Mouse (Mus musculus) hindbrain, embryonic 15.5 days (tissue): Measurements from ENCODE around the gene Ptgs2. TPM values are rescaled to one million over a fixed set of nuclear protein-coding genes. Genes with fewer than 3 reads are reported as not detected.

ENCODE experiments used
- ATAC-seq: fragments of 200-750 bp; cut with Nextera tagmentation; 2 replicates; pipeline ENCODE4 v1.8.0; 2017; ENCODE audit warnings: low read depth, moderate number of reproducible peaks, moderate TSS enrichment; ENCODE audit not compliant: low FRiP score
- H3K27ac ChIP-seq: fragments of 300-500 bp; sonication (generic); replicated peaks from 2 replicates; pipeline ENCODE4 v1.5.1; 2015; ENCODE audit warnings: mild to moderate bottlenecking, inconsistent platforms
- H3K27me3 ChIP-seq: fragments of 300-500 bp; sonication (generic); 2 replicates; pipeline ENCODE4 v1.6.1; 2015; ENCODE audit warnings: control low read depth, inconsistent platforms
- H3K36me3 ChIP-seq: fragments of 300-500 bp; sonication (generic); 2 replicates; pipeline ENCODE4 v1.6.1; 2015; ENCODE audit warnings: control low read depth, inconsistent platforms
- H3K4me1 ChIP-seq: fragments of 300-500 bp; sonication (generic); replicated peaks from 2 replicates; pipeline ENCODE4 v1.6.1; 2015; ENCODE audit warnings: control low read depth, inconsistent platforms
- H3K4me2 ChIP-seq: fragments of 300-500 bp; sonication (generic); 2 replicates; pipeline ENCODE4 v1.6.1; 2015; ENCODE audit warnings: moderate library complexity, mild to moderate bottlenecking, inconsistent platforms
- H3K4me3 ChIP-seq: fragments of 300-500 bp; sonication (generic); 2 replicates; pipeline ENCODE4 v1.5.1; 2015; ENCODE audit warnings: mild to moderate bottlenecking, inconsistent platforms
- H3K9ac ChIP-seq: fragments of 300-500 bp; sonication (generic); 2 replicates; pipeline ENCODE4 v1.6.1; 2015; ENCODE audit warnings: inconsistent platforms
- H3K9me3 ChIP-seq: fragments of 300-500 bp; sonication (generic); 2 replicates; pipeline ENCODE4 v1.6.1; 2016; ENCODE audit warnings: control low read depth, inconsistent platforms
- WGBS: fragments of 180-500 bp; shearing (Covaris S2); methylation state at CpG from one replicate; pipeline ENCODE4 v1.1.7; 2015; 5-methylcytosine and 5-hydroxymethylcytosine counted together
- polyA plus RNA-seq: library from polyadenylated mRNA; unstranded; fragments of >200 nt; fragmentation: Nextera tagmentation; extraction: Ambion mirVana; gene quantifications from 2 replicates; pipeline ENCODE4 v1.2.1, GENCODE M21; 2015

Ptgs2 gene
- polyA plus RNA-seq, 1 experiment from 2014 or later: 0.09 TPM

- no peaks in the 10 kb centered on the region for H3K36me3 ChIP-seq
- H3K4me3 ChIP-seq: no peak overlapping the region
- H3K27ac ChIP-seq: no peak overlapping the region
- H3K27me3 ChIP-seq: no peaks in the 10 kb centered on the region
- no peak overlapping the region for H3K4me2 ChIP-seq
- WGBS: 85% methylated on average over 2 of the region's 2 CpGs
- H3K4me1 ChIP-seq: no peaks in the 10 kb centered on the region
- H3K9ac ChIP-seq: no peak overlapping the region
- no peak for ATAC-seq
- H3K9me3 ChIP-seq: no peaks in the 10 kb centered on the region
These were observed 9.8 kb downstream of the Ptgs2 start for GRCm38 (mm10) chr1:150109591-150109990.

- H3K4me1 ChIP-seq: no peaks in the 10 kb centered on the region
- 58% methylated on average over 7 of the region's 7 CpGs for WGBS
- H3K4me2 ChIP-seq: no peak overlapping the region
- H3K9ac ChIP-seq: no peak overlapping the region
- no peak overlapping the region for H3K27ac ChIP-seq
- no peaks in the 10 kb centered on the region for H3K36me3 ChIP-seq
- no peaks in the 10 kb centered on the region for H3K27me3 ChIP-seq
- ATAC-seq: no peak
- no peaks in the 10 kb centered on the region for H3K9me3 ChIP-seq
- H3K4me3 ChIP-seq: no peak overlapping the region
These were observed 15.5 kb downstream of the Ptgs2 start for GRCm38 (mm10) chr1:150115352-150115751.

DNA sequence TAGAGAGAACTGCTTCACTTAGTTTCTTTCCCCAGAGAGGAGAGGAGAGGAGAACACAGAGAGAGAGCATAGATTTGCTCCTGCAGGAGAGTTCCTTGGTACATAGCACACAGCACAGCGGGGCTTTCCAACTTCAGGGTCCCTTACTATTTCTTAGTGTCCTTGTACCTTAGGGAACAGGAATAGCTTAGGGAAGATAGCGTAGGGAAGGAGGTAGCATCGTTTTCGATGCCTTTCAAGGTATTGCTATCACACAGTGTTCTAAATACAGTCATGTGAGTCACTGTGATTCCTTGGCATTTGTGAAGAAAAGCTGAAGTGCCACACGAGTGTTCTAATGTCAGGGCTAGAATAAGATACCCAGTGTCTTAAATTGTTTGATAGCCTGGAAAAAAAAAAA, 18.5 kb downstream of the Ptgs2 start:
- Histone ChIP-seq H3K4me2 (no peak overlapping the region), H3K36me3 (no peaks in the 10 kb centered on the region), H3K27ac (no peak overlapping the region), H3K9me3 (no peaks in the 10 kb centered on the region), H3K4me3 (no peak overlapping the region), H3K9ac (no peak overlapping the region), H3K27me3 (no peaks in the 10 kb centered on the region), H3K4me1 (no peaks in the 10 kb centered on the region)
- WGBS: 93% methylated on average over 5 of the region's 5 CpGs
- no peak for ATAC-seq

DNA sequence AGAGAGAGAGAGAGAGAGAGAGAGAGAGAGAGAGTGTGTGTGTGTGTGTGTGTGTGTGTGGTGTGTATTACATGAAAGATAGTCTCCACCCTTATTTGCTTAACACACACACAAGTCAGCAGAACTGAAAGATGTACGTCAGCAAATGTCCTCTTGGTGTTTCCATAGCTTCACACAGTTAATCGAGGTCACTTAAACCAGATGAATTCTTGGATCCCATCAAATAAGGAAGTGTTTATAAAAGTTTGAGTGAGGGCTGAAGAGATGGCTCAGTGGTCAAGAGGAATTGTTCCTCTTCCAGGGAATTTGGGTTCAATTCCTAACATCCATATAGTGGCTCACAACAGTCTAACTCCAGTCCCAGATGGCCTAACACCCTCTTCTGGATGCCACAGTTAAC, 25.7 kb downstream of the Ptgs2 start:
- Histone ChIP-seq H3K4me2 (no peak overlapping the region), H3K27ac (no peak overlapping the region), H3K4me3 (no peak overlapping the region), H3K4me1 (no peaks in the 10 kb centered on the region), H3K9ac (no peak overlapping the region), H3K36me3 (no peaks in the 10 kb centered on the region), H3K9me3 (0 out of 2 replicates have a peak, but pooled peaks cover 5% of the 10 kb centered on the region), H3K27me3 (no peaks in the 10 kb centered on the region)
- no peak for ATAC-seq
- 91% methylated on average over 2 of the region's 2 CpGs for WGBS

DNA sequence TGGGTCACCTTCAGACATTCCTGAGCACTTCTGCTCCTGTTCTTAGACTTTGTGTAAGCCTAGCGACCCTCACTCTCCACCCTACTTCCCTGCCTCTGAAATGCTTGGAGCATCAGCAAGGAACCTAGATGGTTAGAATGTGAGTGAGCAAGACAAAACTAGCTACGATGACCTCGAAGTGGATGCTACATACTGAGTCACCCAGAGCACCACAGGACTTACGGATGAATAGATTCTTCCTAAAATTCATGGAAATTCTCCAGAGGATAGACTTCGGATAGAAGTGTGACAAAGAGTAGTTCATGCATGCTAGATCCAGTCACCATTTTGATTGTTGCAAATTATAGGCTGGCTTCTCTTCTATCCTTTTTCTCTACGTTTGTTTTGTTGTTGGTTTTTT, 30.2 kb downstream of the Ptgs2 start:
- Histone ChIP-seq H3K4me2 (no peak overlapping the region), H3K4me3 (no peak overlapping the region), H3K9ac (no peak overlapping the region), H3K27ac (no peak overlapping the region), H3K27me3 (no peaks in the 10 kb centered on the region), H3K9me3 (0 out of 2 replicates have a peak, but pooled peaks cover 5% of the 10 kb centered on the region), H3K36me3 (no peaks in the 10 kb centered on the region), H3K4me1 (no peaks in the 10 kb centered on the region)
- 84% methylated on average over 6 of the region's 6 CpGs for WGBS
- no peak for ATAC-seq

GRCm38 (mm10) chr1:150130586-150131275, 30.9 kb downstream of the Ptgs2 start:
- H3K4me3 ChIP-seq: no peak overlapping the region

GRCm38 (mm10) chr1:150135350-150135749, 35.5 kb downstream of the Ptgs2 start:
- no peak for ATAC-seq
- no peaks in the 10 kb centered on the region for H3K9me3 ChIP-seq
- no peak overlapping the region for H3K4me2 ChIP-seq
- H3K36me3 ChIP-seq: no peaks in the 10 kb centered on the region
- no peaks in the 10 kb centered on the region for H3K4me1 ChIP-seq
- H3K9ac ChIP-seq: no peak overlapping the region
- no peaks in the 10 kb centered on the region for H3K27me3 ChIP-seq
- H3K4me3 ChIP-seq: no peak overlapping the region
- no peak overlapping the region for H3K27ac ChIP-seq

More at GRCm38 (mm10) chr1:150130586-150131275, 30.9 kb downstream of the Ptgs2 start:
- 0 out of 2 replicates have a peak, but pooled peaks cover 5% of the 10 kb centered on the region for H3K9me3 ChIP-seq
- no peak overlapping the region for H3K27ac ChIP-seq
- no peak overlapping the region for H3K4me2 ChIP-seq
- 74% methylated on average over 5 of the region's 5 CpGs for WGBS
- H3K27me3 ChIP-seq: no peaks in the 10 kb centered on the region
- no peaks in the 10 kb centered on the region for H3K4me1 ChIP-seq
- H3K36me3 ChIP-seq: no peaks in the 10 kb centered on the region
- no peak for ATAC-seq
- no peak overlapping the region for H3K9ac ChIP-seq

DNA sequence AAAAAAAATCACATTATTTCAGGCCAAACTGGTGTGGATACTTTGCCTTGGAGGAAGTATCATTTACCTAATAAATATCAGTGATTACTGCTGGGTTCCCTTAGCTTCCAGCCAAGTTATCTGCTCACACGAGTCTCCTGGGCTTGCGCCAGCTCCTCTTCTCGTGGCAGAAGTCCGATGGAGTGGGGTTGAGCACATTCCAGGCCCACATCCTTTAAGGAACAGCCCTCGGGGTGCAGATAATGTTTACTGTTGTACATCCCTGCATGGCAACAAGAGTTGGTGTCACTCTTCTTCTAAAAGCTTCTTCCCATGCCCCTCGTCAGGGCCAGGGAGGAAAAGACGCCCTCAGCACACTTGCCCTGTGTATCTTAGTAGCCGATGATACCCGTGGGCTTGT, 39.9 kb downstream of the Ptgs2 start:
- no peak overlapping the region for H3K27ac ChIP-seq
- H3K9ac ChIP-seq: no peak overlapping the region
- no peaks in the 10 kb centered on the region for H3K9me3 ChIP-seq
- H3K27me3 ChIP-seq: no peaks in the 10 kb centered on the region
- H3K36me3 ChIP-seq: no peaks in the 10 kb centered on the region
- no peak for ATAC-seq
- 78% methylated on average over 9 of the region's 9 CpGs for WGBS
- no peak overlapping the region for H3K4me3 ChIP-seq
- no peak overlapping the region for H3K4me2 ChIP-seq
- H3K4me1 ChIP-seq: no peaks in the 10 kb centered on the region

- no peak overlapping the region for H3K27ac ChIP-seq
- H3K36me3 ChIP-seq: no peaks in the 10 kb centered on the region
- no peaks in the 10 kb centered on the region for H3K27me3 ChIP-seq
- no peak overlapping the region for H3K4me3 ChIP-seq
- ATAC-seq: no peak
- H3K9me3 ChIP-seq: no peaks in the 10 kb centered on the region
- no peaks in the 10 kb centered on the region for H3K4me1 ChIP-seq
- H3K9ac ChIP-seq: no peak overlapping the region
- H3K4me2 ChIP-seq: no peak overlapping the region
- 96% methylated on average over 1 of the region's 1 CpGs for WGBS
These were observed 42.1 kb downstream of the Ptgs2 start for GRCm38 (mm10) chr1:150141939-150142338.

GRCm38 (mm10) chr1:150143578-150143977, 43.7 kb downstream of the Ptgs2 start:
- ATAC-seq: no peak
- no peak overlapping the region for H3K4me3 ChIP-seq
- no peak overlapping the region for H3K4me2 ChIP-seq
- H3K9me3 ChIP-seq: no peaks in the 10 kb centered on the region
- no peaks in the 10 kb centered on the region for H3K4me1 ChIP-seq
- no peaks in the 10 kb centered on the region for H3K27me3 ChIP-seq
- no peak overlapping the region for H3K27ac ChIP-seq
- no peak overlapping the region for H3K9ac ChIP-seq
- 75% methylated on average over 1 of the region's 1 CpGs for WGBS
- no peaks in the 10 kb centered on the region for H3K36me3 ChIP-seq

GRCm38 (mm10) chr1:150145049-150145448, 45.2 kb downstream of the Ptgs2 start:
- no peak for ATAC-seq
- no peak overlapping the region for H3K9ac ChIP-seq
- WGBS: 91% methylated on average over 8 of the region's 8 CpGs

DNA sequence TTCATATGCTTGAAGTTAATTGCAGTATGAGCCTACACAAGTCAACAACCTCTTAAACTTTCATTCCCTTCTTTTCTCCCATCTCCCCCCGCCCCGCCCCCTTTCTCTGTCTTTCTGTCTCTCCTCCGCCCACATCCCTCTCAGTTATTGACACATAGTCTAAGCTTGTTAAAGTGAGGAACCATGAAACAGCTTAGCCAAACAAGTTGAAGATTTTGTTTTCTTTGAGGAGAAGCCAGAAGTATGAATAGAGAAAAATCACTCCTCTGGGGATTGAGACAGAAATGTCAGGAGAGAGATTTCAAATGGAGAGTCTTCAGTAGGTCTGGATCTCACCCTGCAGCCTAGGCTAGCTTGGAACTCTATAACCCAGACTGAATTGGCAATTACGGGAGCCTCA, 47.4 kb downstream of the Ptgs2 start:
- Histone ChIP-seq H3K4me3 (no peak overlapping the region), H3K4me1 (no peaks in the 10 kb centered on the region), H3K27me3 (no peaks in the 10 kb centered on the region), H3K36me3 (no peaks in the 10 kb centered on the region), H3K9me3 (no peaks in the 10 kb centered on the region), H3K4me2 (no peak overlapping the region), H3K9ac (no peak overlapping the region), H3K27ac (no peak overlapping the region)
- no peak for ATAC-seq
- 86% methylated on average over 4 of the region's 4 CpGs for WGBS

More at GRCm38 (mm10) chr1:150145049-150145448, 45.2 kb downstream of the Ptgs2 start:
- H3K9me3 ChIP-seq: no peaks in the 10 kb centered on the region
- H3K36me3 ChIP-seq: no peaks in the 10 kb centered on the region
- no peaks in the 10 kb centered on the region for H3K27me3 ChIP-seq
- H3K27ac ChIP-seq: no peak overlapping the region
- no peak overlapping the region for H3K4me2 ChIP-seq
- no peak overlapping the region for H3K4me3 ChIP-seq
- no peaks in the 10 kb centered on the region for H3K4me1 ChIP-seq

- H3K9ac ChIP-seq: no peak overlapping the region
- H3K27me3 ChIP-seq: no peaks in the 10 kb centered on the region
- H3K27ac ChIP-seq: no peak overlapping the region
- no peaks in the 10 kb centered on the region for H3K4me1 ChIP-seq
- ATAC-seq: no peak
- H3K9me3 ChIP-seq: no peaks in the 10 kb centered on the region
- H3K36me3 ChIP-seq: no peaks in the 10 kb centered on the region
- no peak overlapping the region for H3K4me3 ChIP-seq
- H3K4me2 ChIP-seq: no peak overlapping the region
- 75% methylated on average over 3 of the region's 3 CpGs for WGBS
These were observed 51.6 kb downstream of the Ptgs2 start for GRCm38 (mm10) chr1:150151411-150151810.
